Mouse (Mus musculus): ENCODE measurements around the gene Rb1.
A peak's percentile ranks its signal among the peaks of the same experiment; 100 is the strongest.

The Rb1 gene

GRCm38 (mm10) chr14:73271807-73272206 is 53.8 kb downstream of the Rb1 start:
- DNase-seq (ENCODE audit: low read depth, low spot score): no peak

GRCm38 (mm10) chr14:73266166-73266565 is 59.5 kb downstream of the Rb1 start:
- peak; percentile 31 for DNase-seq (ENCODE audit: low read depth, low spot score)

GRCm38 (mm10) chr14:73262210-73262609 is 63.4 kb downstream of the Rb1 start:
- no peak for DNase-seq (ENCODE audit: low read depth, low spot score)

GRCm38 (mm10) chr14:73258181-73258580 is 67.4 kb downstream of the Rb1 start:
- no peak for DNase-seq (ENCODE audit: low read depth, low spot score)

GRCm38 (mm10) chr14:73257348-73257747 is 68.3 kb downstream of the Rb1 start:
- DNase-seq (ENCODE audit: low read depth, low spot score): no peak

GRCm38 (mm10) chr14:73255426-73255970 is 70.1 kb downstream of the Rb1 start:
- DNase-seq (ENCODE audit: low read depth, low spot score): no peak

- no peak for DNase-seq (ENCODE audit: low read depth, low spot score)
Measured at GRCm38 (mm10) chr14:73254412-73254811, 71.2 kb downstream of the Rb1 start.

- DNase-seq (ENCODE audit: low read depth, low spot score): no peak
Measured at GRCm38 (mm10) chr14:73253453-73254251, 72.0 kb downstream of the Rb1 start.

GRCm38 (mm10) chr14:73252276-73252675 is 73.3 kb downstream of the Rb1 start:
- DNase-seq (ENCODE audit: low read depth, low spot score): no peak

GRCm38 (mm10) chr14:73250056-73250455 is 75.6 kb downstream of the Rb1 start:
- no peak for DNase-seq (ENCODE audit: low read depth, low spot score)

- no peak for DNase-seq (ENCODE audit: low read depth, low spot score)
Measured at GRCm38 (mm10) chr14:73244061-73244597, 81.5 kb downstream of the Rb1 start.

- DNase-seq (ENCODE audit: low read depth, low spot score): no peak
Measured at GRCm38 (mm10) chr14:73239857-73240256, 85.8 kb downstream of the Rb1 start.

- DNase-seq (ENCODE audit: low read depth, low spot score): no peak
Measured at GRCm38 (mm10) chr14:73239291-73239690, 86.3 kb downstream of the Rb1 start.

GRCm38 (mm10) chr14:73238498-73239250 is 86.9 kb downstream of the Rb1 start:
- DNase-seq (ENCODE audit: low read depth, low spot score): no peak

GRCm38 (mm10) chr14:73237848-73238321 is 87.7 kb downstream of the Rb1 start, which contains the start of gene Lpar6:
Lpar6 (plus strand) TSS chr14:73237895.
- peak; percentile 33 for DNase-seq (ENCODE audit: low read depth, low spot score)

- DNase-seq (ENCODE audit: low read depth, low spot score): no peak
Measured at GRCm38 (mm10) chr14:73234468-73235031, 91.1 kb downstream of the Rb1 start.

GRCm38 (mm10) chr14:73231286-73231982 is 94.2 kb downstream of the Rb1 start:
- DNase-seq (ENCODE audit: low read depth, low spot score): no peak

- DNase-seq (ENCODE audit: low read depth, low spot score): no peak
Measured at GRCm38 (mm10) chr14:73226849-73227248, 98.8 kb downstream of the Rb1 start.

- no peak for DNase-seq (ENCODE audit: low read depth, low spot score)
Measured at GRCm38 (mm10) chr14:73226346-73226745, 99.3 kb downstream of the Rb1 start.

- no peak for DNase-seq (ENCODE audit: low read depth, low spot score)
Measured at GRCm38 (mm10) chr14:73222316-73222970, 103.2 kb downstream of the Rb1 start.

- no peak for DNase-seq (ENCODE audit: low read depth, low spot score)
Measured at GRCm38 (mm10) chr14:73217062-73217461, 108.6 kb downstream of the Rb1 start.
